Mouse (Mus musculus): Measurements from ENCODE around the gene Bbc3. TPM values are rescaled to one million over a fixed set of nuclear protein-coding genes. Genes with fewer than 3 reads are reported as not detected.

Bbc3 gene
- total and polyA plus RNA-seq, 3 experiments, result 2.9 to 9.3 TPM; not detected in 1

GRCm38 (mm10) chr7:16310521-16311452 lies 2.6 kb downstream of the Bbc3 start (continued):
- no peak for TF ChIP-seq GABPA (IDR thresholded peaks at IDR 0.05; ENCODE audit: low read depth, low read length)
- no peak for TF ChIP-seq GATA1 (IDR thresholded peaks at IDR 0.05; ENCODE audit: low read depth, low read length)
- no peak for TF ChIP-seq ZNF384 (IDR thresholded peaks at IDR 0.05; ENCODE audit: low read depth, low read length)
- TF ChIP-seq TCF12 (IDR thresholded peaks at IDR 0.05; ENCODE audit: low read depth, low read length), result no peak
- TF ChIP-seq BHLHE40 (IDR thresholded peaks at IDR 0.05; ENCODE audit: borderline replicate concordance, low read depth, low read length), result peak; percentile 92
- TF ChIP-seq POLR2A (IDR thresholded peaks at IDR 0.05; ENCODE audit: control insufficient read depth in 1 of 2, insufficient read depth in 1 of 2, low read depth in 1 of 2, low read length in 2 of 2, poor library complexity in 1 of 2), result 0 out of 4 replicates have a peak, but pooled peaks of 1 of the 2 experiments have one; percentile 33
- TF ChIP-seq RCOR1 (IDR thresholded peaks at IDR 0.05; ENCODE audit: low read depth, low read length), result no peak

GRCm38 (mm10) chr7:16311453-16312004 lies 3.3 kb downstream of the Bbc3 start:
- no peaks in the 10 kb centered on the region for H3K27me3 ChIP-seq (ENCODE audit: control insufficient read depth in 1 of 2, insufficient read depth in 2 of 2, low read length in 2 of 2)
- peaks cover 0 to 5% of the 10 kb centered on the region in 2 experiments; a peak in 2 of 4 replicates for H3K36me3 ChIP-seq (ENCODE audit: control insufficient read depth in 1 of 2, insufficient read depth in 2 of 2, low read length in 2 of 2)
- H3K9ac ChIP-seq (ENCODE audit: control insufficient read depth, low read depth, low read length, poor library complexity, severe bottlenecking), result peak overlapping the region; percentile 88
- peak overlapping the region; percentile 65 to 87 for H3K4me3 ChIP-seq (ENCODE audit: control insufficient read depth in 1 of 2, insufficient read depth in 1 of 2, low read depth in 2 of 2, low read length in 2 of 2)
- H3K4me1 ChIP-seq (ENCODE audit: control insufficient read depth in 1 of 2, insufficient read depth in 2 of 2, low read length in 2 of 2), result peaks cover 4 to 15% of the 10 kb centered on the region in 2 experiments; a peak in 3 of 4 replicates
- H3K27ac ChIP-seq (ENCODE audit: control insufficient read depth, low read depth, low read length), result peak overlapping the region; percentile 65
- TF ChIP-seq USF1 (IDR thresholded peaks at IDR 0.05; ENCODE audit: low read depth, low read length), result no peak
- TF ChIP-seq SIN3A (IDR thresholded peaks at IDR 0.05; ENCODE audit: low read length), result no peak; the same call in 1 of the 2 replicates
- TF ChIP-seq GATA1 (IDR thresholded peaks at IDR 0.05; ENCODE audit: low read depth, low read length), result no peak
- no peak for TF ChIP-seq RAD21 (IDR thresholded peaks at IDR 0.05; ENCODE audit: low read depth, low read length)
- no peak for TF ChIP-seq CTCF (IDR thresholded peaks at IDR 0.05 in 2 of 3, conservative IDR thresholded peaks at IDR 0.05 in 1 of 3; ENCODE audit: control insufficient read depth in 1 of 3, insufficient read depth in 1 of 3, low read depth in 2 of 3, low read length in 3 of 3, poor library complexity in 1 of 3, severe bottlenecking in 1 of 3)
- TF ChIP-seq GABPA (IDR thresholded peaks at IDR 0.05; ENCODE audit: low read depth, low read length), result no peak
- no peak for TF ChIP-seq BHLHE40 (IDR thresholded peaks at IDR 0.05; ENCODE audit: borderline replicate concordance, low read depth, low read length)
- no peak for TF ChIP-seq NELFE (IDR thresholded peaks at IDR 0.05; ENCODE audit: low read depth, low read length)
- no peak for TF ChIP-seq ETS1 (IDR thresholded peaks at IDR 0.05; ENCODE audit: low read depth, low read length)
- TF ChIP-seq MYC (IDR thresholded peaks at IDR 0.05; ENCODE audit: low read depth, low read length), result no peak
- TF ChIP-seq CHD1 (IDR thresholded peaks at IDR 0.05; ENCODE audit: low read depth, low read length), result no peak
- TF ChIP-seq USF2 (IDR thresholded peaks at IDR 0.05; ENCODE audit: borderline replicate concordance in 1 of 2, insufficient read depth in 1 of 2, low read depth in 1 of 2, low read length in 2 of 2), result no peak
- no peak for TF ChIP-seq TAL1 (IDR thresholded peaks at IDR 0.05; ENCODE audit: low read length)
- no peak for TF ChIP-seq POLR2AphosphoS2 (IDR thresholded peaks at IDR 0.05; ENCODE audit: low read length)
- TF ChIP-seq MAZ (IDR thresholded peaks at IDR 0.05; ENCODE audit: low read depth, low read length), result no peak; the same call in 1 of the 2 replicates
- no peak for TF ChIP-seq MYB (IDR thresholded peaks at IDR 0.05; ENCODE audit: low read depth, low read length)
- no peak for TF ChIP-seq ZMIZ1 (IDR thresholded peaks at IDR 0.05; ENCODE audit: low read depth, low read length)
- peak; percentile 73 for DNase-seq (ENCODE audit: low read depth, low spot score)
- H3K9me3 ChIP-seq (replicated peaks; ENCODE audit: insufficient read depth, low read length), result no peaks in the 10 kb centered on the region
- peaks cover 14% of the 10 kb centered on the region for H3K79me2 ChIP-seq (ENCODE audit: control insufficient read depth, insufficient read depth, low read length, poor library complexity)
